Mouse (Mus musculus) kidney, embryonic 15.5 days (tissue): ENCODE measurements around the gene Prss12. TPM values are rescaled to one million over a fixed set of nuclear protein-coding genes. Genes with fewer than 3 reads are reported as not detected.
A peak's percentile ranks its signal among the peaks of the same experiment; 100 is the strongest.

Experiments
- ATAC-seq: fragments of 200-750 bp; cut with Nextera tagmentation; replicated peaks from 2 replicates; pipeline ENCODE4 v1.8.0; 2017; ENCODE audit warnings: moderate TSS enrichment; ENCODE audit not compliant: low FRiP score
- H3K27ac ChIP-seq: fragments of 300-500 bp; sonication (generic); 2 replicates; pipeline ENCODE4 v1.5.1; 2015; ENCODE audit warnings: mild to moderate bottlenecking, inconsistent platforms
- H3K27me3 ChIP-seq: fragments of 300-500 bp; sonication (generic); 2 replicates; pipeline ENCODE4 v1.6.1; 2015; ENCODE audit warnings: inconsistent platforms
- H3K36me3 ChIP-seq: fragments of 300-500 bp; sonication (generic); 2 replicates; pipeline ENCODE4 v1.6.1; 2015; ENCODE audit warnings: inconsistent platforms
- H3K4me1 ChIP-seq: fragments of 300-500 bp; sonication (generic); 2 replicates; pipeline ENCODE4 v1.6.1; 2015; ENCODE audit warnings: inconsistent platforms
- H3K4me2 ChIP-seq: fragments of 300-500 bp; sonication (generic); 2 replicates; pipeline ENCODE4 v1.6.1; 2015; ENCODE audit warnings: moderate library complexity, mild to moderate bottlenecking, inconsistent platforms
- H3K4me3 ChIP-seq: fragments of 300-500 bp; sonication (generic); replicated peaks from 2 replicates; pipeline ENCODE4 v1.5.1; 2015; ENCODE audit warnings: mild to moderate bottlenecking, inconsistent platforms
- H3K9ac ChIP-seq: fragments of 300-500 bp; sonication (generic); 2 replicates; pipeline ENCODE4 v1.6.1; 2015; ENCODE audit warnings: mild to moderate bottlenecking, inconsistent platforms
- H3K9me3 ChIP-seq: fragments of 300-500 bp; sonication (generic); replicated peaks from 2 replicates; pipeline ENCODE4 v1.6.1; 2016; ENCODE audit warnings: inconsistent platforms
- WGBS: fragments of 180-500 bp; shearing (Covaris S2); methylation state at CpG from one replicate; pipeline ENCODE4 v1.1.7; 2015; ENCODE audit warnings: mixed read lengths; 5-methylcytosine and 5-hydroxymethylcytosine counted together
- polyA plus RNA-seq: library from polyadenylated mRNA; unstranded; fragments of >200 nt; fragmentation: Nextera tagmentation; extraction: Ambion mirVana; gene quantifications from 2 replicates; pipeline ENCODE4 v1.2.1, GENCODE M21; 2015

The Prss12 gene
- 5.6 and 6.8 TPM in 2 replicates for polyA plus RNA-seq

DNA sequence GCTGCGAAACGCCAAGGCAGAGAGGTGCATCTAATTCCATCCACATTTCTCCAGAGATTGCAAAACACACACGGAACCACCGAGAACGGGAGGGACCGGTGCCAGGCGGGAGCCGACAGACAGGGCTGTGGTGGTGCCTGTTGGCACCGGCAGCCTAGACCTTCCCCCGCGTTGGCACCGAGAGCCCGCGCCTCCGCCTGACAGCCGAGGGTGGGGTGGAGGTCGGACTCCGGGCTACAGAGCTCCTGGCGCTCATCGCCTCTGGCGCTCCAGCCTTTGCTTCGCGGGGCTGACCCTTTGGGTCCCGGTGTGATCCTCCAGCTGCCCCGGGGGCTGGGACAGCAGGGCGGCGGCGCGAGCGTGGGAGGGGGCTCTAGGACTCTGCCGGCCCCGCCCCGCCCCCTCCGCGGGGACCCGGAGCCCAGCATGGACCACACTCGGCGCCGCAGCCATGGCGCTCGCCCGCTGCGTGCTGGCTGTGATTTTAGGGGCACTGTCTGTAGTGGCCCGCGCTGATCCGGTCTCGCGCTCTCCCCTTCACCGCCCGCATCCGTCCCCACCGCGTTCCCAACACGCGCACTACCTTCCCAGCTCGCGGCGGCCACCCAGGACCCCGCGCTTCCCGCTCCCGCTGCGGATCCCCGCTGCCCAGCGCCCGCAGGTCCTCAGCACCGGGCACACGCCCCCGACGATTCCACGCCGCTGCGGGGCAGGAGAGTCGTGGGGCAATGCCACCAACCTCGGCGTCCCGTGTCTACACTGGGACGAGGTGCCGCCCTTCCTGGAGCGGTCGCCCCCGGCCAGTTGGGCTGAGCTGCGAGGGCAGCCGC, at the start of gene Prss12:
Prss12 (plus strand) TSS at position 206 of the 830 bp plus-strand sequence.
- H3K36me3 ChIP-seq, result no peaks in the 10 kb centered on the region
- H3K27me3 ChIP-seq, result peaks cover 46% of the 10 kb centered on the region
- no peak within 1 kb of the TSS for H3K27ac ChIP-seq
- peak within 1 kb of the TSS; percentile 70 for H3K4me3 ChIP-seq
- peak within 1 kb of the TSS; percentile 57 for H3K9ac ChIP-seq
- H3K9me3 ChIP-seq, result no peaks in the 10 kb centered on the region
- ATAC-seq, result peak; percentile 78
- H3K4me1 ChIP-seq, result peaks cover 19% of the 10 kb centered on the region
- peak within 1 kb of the TSS; percentile 100 for H3K4me2 ChIP-seq
- under 1% methylated on average over 83 of the region's 84 CpGs for WGBS

DNA sequence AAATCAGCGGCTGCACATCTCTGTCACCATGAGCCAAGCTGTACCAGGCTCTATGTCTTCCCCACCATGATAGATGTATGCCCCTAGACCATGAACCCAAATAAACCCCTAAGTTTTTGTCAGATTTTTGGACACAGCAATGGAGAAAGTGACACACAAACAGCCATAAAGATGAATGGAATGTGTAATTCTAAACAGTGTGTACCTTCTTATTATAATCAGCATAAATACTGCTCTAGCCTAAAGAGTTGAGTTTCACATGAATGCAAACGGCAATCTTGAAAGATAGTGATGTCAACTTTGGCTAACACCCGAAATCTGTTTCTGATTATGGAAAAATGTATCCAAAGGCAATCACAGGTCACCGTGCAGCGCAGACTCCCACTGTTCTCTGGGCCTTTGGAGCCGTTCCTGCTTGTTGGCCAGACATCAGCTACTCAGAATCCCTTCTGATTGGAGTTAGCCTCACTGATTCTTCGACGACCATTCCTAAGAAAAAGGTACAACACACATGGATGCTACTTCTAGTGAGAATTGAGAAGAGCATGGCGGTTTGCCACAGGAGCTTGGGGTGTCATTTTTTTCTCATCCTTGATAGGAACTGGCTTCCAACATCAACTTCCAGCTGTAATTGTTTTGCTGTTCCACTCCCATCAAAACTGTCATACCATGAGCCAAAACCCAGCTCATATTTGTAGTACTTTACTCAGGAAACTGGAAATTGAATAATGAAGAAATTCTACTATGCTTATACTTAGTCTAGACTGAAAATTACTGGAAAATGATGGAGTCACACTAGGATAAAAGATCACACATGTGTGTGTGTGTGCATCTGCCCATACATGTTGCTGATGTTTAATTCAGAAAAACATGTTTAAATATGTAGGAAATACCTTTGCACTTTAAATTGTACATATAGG, 48.9 kb upstream of the Prss12 start:
- H3K4me3 ChIP-seq, result no peak overlapping the region
- no peaks in the 10 kb centered on the region for H3K27me3 ChIP-seq
- no peaks in the 10 kb centered on the region for H3K4me1 ChIP-seq
- H3K9me3 ChIP-seq, result no peaks in the 10 kb centered on the region
- 73% methylated on average over 9 of the region's 9 CpGs for WGBS
- no peak overlapping the region for H3K27ac ChIP-seq
- no peak for ATAC-seq
- no peak overlapping the region for H3K9ac ChIP-seq
- no peak overlapping the region for H3K4me2 ChIP-seq
- no peaks in the 10 kb centered on the region for H3K36me3 ChIP-seq

DNA sequence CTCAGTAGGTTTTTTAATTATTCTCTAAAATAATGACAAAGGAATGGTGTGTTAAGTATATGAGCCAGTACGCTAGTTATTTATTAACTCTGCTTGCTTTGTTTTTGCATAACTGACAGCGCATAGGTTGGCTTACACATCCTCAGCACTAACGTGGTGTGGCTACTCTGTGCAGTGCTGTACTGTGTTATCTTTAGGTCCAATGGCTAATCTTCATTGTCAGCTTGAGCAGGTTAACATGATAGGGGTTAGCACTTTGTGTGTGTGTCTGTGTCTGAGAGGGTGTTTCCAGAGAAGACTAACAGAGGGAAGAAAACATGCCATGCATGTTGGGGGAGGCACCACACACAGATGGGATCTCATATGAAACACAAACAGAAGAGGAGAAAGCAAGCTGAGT, 41.8 kb upstream of the Prss12 start:
- Histone ChIP-seq H3K4me3 (no peak overlapping the region), H3K4me2 (no peak overlapping the region), H3K4me1 (no peaks in the 10 kb centered on the region), H3K27me3 (no peaks in the 10 kb centered on the region), H3K9me3 (no peaks in the 10 kb centered on the region), H3K9ac (no peak overlapping the region), H3K27ac (no peak overlapping the region), H3K36me3 (no peaks in the 10 kb centered on the region)
- 73% methylated on average over 3 of the region's 3 CpGs for WGBS
- ATAC-seq, result peak; percentile 62; the same call in 1 of the 2 replicates

GRCm38 (mm10) chr3:123411821-123412578, 34.7 kb upstream of the Prss12 start:
- Histone ChIP-seq H3K27me3 (no peaks in the 10 kb centered on the region), H3K27ac (peak overlapping the region; percentile 79), H3K4me2 (no peak overlapping the region), H3K9ac (no peak overlapping the region), H3K4me3 (no peak overlapping the region), H3K9me3 (no peaks in the 10 kb centered on the region), H3K36me3 (no peaks in the 10 kb centered on the region), H3K4me1 (no peaks in the 10 kb centered on the region)
- ATAC-seq, result peak; percentile 89
- WGBS, result 64% methylated on average over 6 of the region's 6 CpGs

GRCm38 (mm10) chr3:123413173-123413572, 33.5 kb upstream of the Prss12 start:
- ATAC-seq, result peak; percentile 69
- 48% methylated on average over 5 of the region's 5 CpGs for WGBS
- Histone ChIP-seq H3K4me3 (no peak overlapping the region), H3K36me3 (no peaks in the 10 kb centered on the region), H3K27me3 (no peaks in the 10 kb centered on the region), H3K9me3 (no peaks in the 10 kb centered on the region), H3K27ac (peak overlapping the region; percentile 79), H3K4me1 (no peaks in the 10 kb centered on the region), H3K4me2 (no peak overlapping the region), H3K9ac (no peak overlapping the region)

- 53% methylated on average over 2 of the region's 2 CpGs for WGBS
- Histone ChIP-seq H3K36me3 (no peaks in the 10 kb centered on the region), H3K9ac (no peak overlapping the region), H3K4me3 (no peak overlapping the region), H3K9me3 (no peaks in the 10 kb centered on the region), H3K4me2 (no peak overlapping the region), H3K27me3 (no peaks in the 10 kb centered on the region), H3K4me1 (0 out of 2 replicates have a peak, but pooled peaks cover 3% of the 10 kb centered on the region), H3K27ac (no peak overlapping the region)
- no peak for ATAC-seq
Observed at GRCm38 (mm10) chr3:123425647-123426046, 21.1 kb upstream of the Prss12 start.

GRCm38 (mm10) chr3:123428005-123428404, 18.7 kb upstream of the Prss12 start:
- H3K36me3 ChIP-seq, result no peaks in the 10 kb centered on the region
- no peak overlapping the region for H3K4me3 ChIP-seq
- no peak overlapping the region for H3K9ac ChIP-seq
- peak; percentile 64; the same call in 1 of the 2 replicates for ATAC-seq
- H3K27me3 ChIP-seq, result no peaks in the 10 kb centered on the region
- no peak overlapping the region for H3K27ac ChIP-seq
- no peak overlapping the region for H3K4me2 ChIP-seq
- H3K9me3 ChIP-seq, result no peaks in the 10 kb centered on the region
- 0 out of 2 replicates have a peak, but pooled peaks cover 3% of the 10 kb centered on the region for H3K4me1 ChIP-seq
- WGBS, result 48% methylated on average over 4 of the region's 4 CpGs

DNA sequence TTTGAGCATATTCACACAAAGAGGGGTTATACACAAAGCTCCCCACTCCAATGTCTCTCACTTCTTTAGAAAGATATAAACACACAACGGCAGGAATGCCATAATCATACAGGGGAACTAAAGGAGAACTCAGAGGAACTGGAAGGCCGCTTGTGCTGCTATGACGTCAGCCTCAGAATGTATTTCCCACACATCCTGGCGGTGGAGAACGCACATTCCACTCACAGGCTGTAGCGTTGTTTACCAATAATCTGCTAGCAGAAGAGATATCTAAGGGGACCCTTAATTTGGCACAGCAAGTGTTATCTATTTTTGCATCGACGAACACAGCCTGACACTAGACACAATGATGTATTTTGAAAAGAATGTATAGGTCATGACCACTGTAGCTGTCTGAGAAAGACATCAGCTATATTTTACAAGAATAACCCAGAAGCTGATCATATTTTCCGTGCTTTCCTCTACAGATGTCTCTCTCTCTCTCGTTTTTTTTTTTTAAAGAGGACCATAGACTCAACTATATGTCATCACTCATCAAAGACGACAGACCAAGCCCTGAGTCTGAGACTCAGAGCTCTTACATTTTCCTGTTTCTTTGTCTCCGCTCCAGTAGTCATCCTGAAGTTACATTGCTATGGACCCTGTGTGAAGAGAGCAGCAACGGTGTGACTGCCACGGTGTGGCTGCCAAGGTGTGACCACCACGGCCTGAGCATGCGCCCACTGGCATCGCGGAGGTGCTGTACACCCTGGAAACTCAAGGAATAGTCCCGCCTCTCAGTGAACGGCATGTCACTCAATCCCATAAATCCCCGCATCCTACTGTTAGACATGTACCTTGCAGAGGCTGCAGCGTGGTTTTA, 16.9 kb upstream of the Prss12 start:
- Histone ChIP-seq H3K27ac (no peak overlapping the region), H3K4me3 (no peak overlapping the region), H3K4me1 (0 out of 2 replicates have a peak, but pooled peaks cover 3% of the 10 kb centered on the region), H3K9ac (no peak overlapping the region), H3K4me2 (no peak overlapping the region), H3K27me3 (no peaks in the 10 kb centered on the region), H3K36me3 (no peaks in the 10 kb centered on the region), H3K9me3 (no peaks in the 10 kb centered on the region)
- 67% methylated on average over 22 of the region's 22 CpGs for WGBS
- ATAC-seq, result 0 out of 2 replicates have a peak, but pooled peaks have one; percentile 56

DNA sequence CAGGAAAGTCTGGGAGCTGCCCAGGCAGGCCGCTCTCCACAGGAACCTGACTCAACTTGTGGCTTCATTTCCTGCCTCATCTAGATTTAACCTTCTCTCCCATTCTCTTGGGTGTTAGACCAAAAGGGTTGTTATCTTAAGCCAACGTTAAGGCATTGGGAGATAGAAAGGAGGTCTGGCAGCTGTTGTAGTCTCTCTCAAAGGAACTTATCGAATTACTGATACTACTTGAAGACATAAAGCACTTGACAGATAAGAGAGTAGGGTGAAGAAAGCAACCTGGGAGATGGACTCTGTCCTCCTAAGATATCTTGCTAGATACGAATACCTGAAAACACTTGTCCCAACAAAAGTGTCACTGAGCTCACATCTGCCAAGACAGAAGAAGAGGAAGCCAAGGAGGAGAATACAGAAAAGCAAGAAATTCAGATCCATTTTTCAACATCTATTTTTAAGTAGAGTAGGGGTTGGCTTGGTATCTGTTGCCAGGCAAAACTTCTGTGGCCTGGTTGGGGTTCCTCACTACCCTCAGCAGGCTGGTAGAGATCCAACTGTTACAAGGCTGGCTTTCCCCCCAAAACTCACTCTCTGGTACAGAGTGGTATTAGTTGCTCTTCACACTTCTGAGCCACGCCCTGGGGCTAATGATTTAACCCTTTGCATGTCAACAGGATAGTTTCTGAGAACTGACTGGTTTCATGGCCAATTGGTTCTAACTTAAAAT, 14.6 kb upstream of the Prss12 start:
- no peak overlapping the region for H3K9ac ChIP-seq
- H3K27ac ChIP-seq, result no peak overlapping the region
- 53% methylated on average over 5 of the region's 5 CpGs for WGBS
- no peaks in the 10 kb centered on the region for H3K36me3 ChIP-seq
- H3K9me3 ChIP-seq, result no peaks in the 10 kb centered on the region
- H3K4me3 ChIP-seq, result no peak overlapping the region
- no peak for ATAC-seq
- H3K4me1 ChIP-seq, result 0 out of 2 replicates have a peak, but pooled peaks cover 3% of the 10 kb centered on the region
- no peak overlapping the region for H3K4me2 ChIP-seq
- no peaks in the 10 kb centered on the region for H3K27me3 ChIP-seq

DNA sequence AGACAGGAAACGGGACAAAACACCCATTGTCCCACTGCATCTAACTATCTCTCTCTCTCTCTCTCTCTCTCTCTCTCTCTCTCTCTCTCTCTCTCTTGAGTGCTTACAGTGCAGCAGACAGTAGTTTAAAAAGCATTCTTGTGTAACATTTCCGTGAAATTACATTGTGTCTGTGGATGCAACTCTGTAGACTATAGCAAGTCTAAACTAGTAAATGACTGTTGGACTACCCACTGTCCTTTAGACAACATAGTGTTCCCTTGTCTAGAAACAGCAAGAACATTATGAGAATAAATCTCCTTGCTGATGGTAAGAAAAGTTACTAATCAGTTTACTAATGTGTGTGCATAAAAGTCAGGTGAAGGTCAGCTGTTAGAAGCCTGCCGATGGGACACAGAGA, 13.4 kb upstream of the Prss12 start:
- Histone ChIP-seq H3K9ac (no peak overlapping the region), H3K4me3 (no peak overlapping the region), H3K9me3 (no peaks in the 10 kb centered on the region), H3K27ac (no peak overlapping the region), H3K4me1 (0 out of 2 replicates have a peak, but pooled peaks cover 3% of the 10 kb centered on the region), H3K27me3 (no peaks in the 10 kb centered on the region), H3K36me3 (no peaks in the 10 kb centered on the region), H3K4me2 (no peak overlapping the region)
- ATAC-seq, result no peak
- WGBS, result 82% methylated on average over 3 of the region's 3 CpGs
